Mouse (Mus musculus): ENCODE measurements around the gene Atp2b4.
"Not testable (repeated sequence)": the region's sequence is repeated elsewhere in the genome, so short reads cannot be mapped to it uniquely, and the experiment has no call there.

Atp2b4 gene

DNA sequence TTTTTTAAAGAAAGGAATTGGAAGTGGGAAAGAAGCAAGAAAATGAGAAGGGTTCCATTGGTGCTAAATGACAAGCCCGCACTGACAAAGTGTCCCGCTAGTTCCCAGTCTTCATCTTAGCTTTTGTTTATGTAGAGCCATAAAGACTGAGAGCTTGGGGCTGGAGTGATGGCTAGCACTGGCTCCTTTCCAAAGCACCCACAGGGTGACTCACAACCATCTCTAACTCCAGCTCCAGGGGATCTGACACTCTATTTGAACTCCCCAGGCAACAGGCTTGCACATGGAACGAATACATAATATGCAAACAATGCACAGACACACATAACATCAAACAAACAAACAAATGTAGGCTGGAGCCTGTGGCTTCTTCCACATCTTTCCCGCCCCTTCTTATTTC, 50.9 kb downstream of the Atp2b4 start:
- DNase-seq (ENCODE audit: extremely low spot score): no peak

DNA sequence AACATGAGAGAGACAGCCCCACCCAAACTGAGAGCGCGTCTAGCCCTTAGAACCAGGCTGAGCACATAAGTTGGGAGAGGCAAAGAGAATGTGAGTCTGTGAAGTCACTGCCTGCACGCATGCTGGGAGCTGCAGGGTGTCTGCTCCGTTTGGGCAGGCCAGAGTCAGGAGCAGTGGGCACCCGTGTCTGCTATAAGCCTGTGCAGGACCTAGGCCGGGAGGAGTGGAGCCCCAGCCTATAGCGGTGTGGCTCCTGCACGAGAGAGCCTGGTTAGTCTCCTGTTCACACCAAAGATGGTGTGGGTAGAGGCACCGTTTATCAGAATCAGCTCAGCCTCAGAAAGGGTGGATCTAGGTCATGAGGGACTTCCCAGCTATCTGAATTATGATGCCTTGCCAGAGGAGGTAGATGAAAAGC, 55.8 kb downstream of the Atp2b4 start:
- no peak for DNase-seq (ENCODE audit: extremely low spot score)

DNA sequence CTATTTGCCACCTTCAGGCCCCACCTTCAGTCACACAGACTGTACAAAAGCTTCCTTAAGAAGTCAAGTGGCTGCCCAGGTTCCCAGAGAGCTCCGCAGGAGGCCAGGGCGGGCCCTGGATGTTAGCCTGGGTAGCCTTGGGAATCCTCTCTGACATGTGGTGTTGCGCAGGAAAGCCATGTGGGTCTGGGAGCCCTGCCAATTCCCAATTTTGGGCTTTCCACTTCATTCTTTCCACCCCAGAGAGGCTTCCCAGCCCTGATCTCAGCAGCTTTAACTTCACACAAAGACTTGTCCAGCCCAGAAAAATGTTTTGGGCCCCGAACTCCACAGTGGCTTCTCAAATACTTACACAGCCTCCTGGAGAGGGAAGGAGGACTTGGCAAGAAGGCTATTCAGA, 56.2 kb downstream of the Atp2b4 start:
- DNase-seq (ENCODE audit: extremely low spot score): no peak

DNA sequence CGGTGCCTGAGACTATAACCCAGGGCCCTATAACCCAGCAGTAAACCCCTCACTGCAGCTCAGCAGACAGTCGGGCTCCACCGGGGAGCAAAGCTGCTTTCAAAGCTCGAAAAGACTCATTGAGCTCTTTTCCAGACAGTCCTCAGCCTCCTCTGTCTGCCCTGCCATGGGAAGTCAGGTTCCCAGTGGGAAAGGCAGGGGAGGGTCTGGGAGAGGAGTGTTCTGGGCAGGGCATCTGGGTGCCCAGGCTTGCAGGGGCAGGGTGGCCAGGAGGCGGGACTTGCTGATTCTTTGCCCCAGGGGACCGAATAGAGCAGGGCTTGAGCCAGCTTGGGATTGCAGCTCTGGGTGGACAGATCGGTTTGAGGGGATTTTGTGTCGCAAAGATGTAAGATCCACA, 58.3 kb downstream of the Atp2b4 start:
- DNase-seq (ENCODE audit: extremely low spot score): no peak

DNA sequence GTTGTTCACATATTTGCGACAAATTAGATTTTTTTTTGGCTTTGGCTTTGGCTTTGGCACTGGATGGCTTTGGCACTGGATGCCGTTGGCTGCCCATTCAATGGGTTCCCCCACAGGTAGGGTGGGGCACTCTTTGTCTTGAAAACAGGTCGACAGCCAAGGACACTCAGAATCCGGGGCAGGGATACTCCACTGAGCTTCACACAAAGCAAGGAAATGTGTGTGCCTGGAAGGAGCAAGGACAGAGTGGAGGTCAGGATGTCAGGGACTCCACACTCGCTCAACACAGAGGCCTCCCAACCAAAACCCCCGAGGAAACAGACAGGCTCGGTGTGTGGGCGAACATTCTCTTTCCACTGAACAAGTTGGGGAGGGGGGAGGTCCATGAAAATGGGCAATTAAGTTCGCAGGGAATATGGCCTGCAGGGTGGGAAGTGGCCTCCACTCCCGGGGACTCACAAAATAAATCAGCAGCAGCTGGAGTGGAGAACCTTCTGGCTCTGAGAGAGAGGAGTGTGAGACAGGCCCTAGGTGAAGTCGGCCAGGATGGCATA, 58.9 kb downstream of the Atp2b4 start:
- peak; percentile 15 for DNase-seq (ENCODE audit: extremely low spot score)

DNA sequence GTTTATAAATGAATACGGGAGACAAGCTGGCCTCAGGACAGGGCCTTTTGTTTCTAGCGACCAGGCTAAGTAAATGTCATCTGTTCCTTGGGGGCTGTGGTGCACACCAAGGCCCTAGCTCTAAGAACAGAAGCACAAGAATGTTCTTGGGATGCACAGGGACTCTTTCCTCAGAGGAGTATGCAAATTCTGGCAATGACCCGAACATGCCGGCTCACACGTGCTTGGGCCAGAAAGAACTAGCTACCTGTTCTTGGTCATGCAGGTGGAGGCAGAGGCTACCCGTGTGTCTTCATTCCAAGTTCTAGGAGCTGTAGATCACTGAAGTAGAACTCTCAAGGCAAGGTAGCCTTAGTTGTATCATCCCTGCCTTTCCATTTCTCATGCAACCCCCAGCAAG, 59.7 kb downstream of the Atp2b4 start:
- no peak for DNase-seq (ENCODE audit: extremely low spot score)

DNA sequence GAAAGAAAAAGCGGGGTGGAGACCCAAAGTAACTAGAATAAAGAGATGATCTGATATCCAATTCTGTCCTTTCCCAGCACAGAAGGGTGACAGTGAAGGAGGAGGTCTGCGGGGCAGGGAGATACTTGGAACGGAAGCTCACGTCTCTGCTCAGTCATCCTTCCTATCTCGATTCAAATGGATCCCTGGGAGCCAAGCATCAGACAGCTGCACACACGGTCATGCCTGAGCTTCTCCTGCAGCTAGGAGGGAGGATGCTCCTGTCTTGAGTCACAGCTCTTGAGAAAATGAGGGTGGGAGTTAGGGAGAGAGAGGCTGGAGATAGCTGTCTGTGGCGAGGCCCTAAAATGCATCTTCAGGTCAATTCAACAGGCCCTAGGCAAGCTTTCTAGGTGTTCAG, 64.2 kb downstream of the Atp2b4 start:
- no peak for DNase-seq (ENCODE audit: extremely low spot score)

DNA sequence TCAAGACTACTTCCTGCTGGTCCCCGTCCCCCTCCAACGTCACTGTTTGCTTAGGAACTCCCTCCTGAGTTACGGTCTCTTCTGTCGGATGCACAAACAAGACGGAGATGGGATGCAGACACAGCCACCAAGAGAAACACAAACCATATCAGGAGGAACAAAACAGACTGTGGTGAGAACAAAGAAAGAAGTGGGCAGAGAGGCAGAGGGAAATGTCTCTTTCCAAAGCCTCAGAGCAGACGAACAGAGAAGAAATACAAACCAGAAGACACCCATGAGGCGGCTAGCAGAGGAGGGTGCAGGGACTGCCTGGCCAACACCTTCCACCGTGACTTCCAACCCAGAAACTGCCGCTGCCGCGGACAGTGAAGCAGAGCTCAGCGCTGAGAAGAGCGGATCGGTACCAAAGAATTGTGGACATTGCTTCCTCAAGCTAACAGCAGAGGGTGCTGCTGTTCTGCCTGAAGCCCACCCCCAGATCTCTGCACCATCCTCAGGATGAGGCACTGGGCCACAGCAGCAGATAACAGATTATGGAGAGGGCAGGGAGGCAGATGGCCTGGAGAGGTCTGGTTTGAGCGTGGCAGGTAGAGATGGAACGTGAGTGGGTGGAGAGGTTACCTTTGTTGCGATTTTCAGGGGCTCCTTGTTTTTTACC, 64.7 kb downstream of the Atp2b4 start:
- peak; percentile 80 for DNase-seq (ENCODE audit: extremely low spot score)

DNA sequence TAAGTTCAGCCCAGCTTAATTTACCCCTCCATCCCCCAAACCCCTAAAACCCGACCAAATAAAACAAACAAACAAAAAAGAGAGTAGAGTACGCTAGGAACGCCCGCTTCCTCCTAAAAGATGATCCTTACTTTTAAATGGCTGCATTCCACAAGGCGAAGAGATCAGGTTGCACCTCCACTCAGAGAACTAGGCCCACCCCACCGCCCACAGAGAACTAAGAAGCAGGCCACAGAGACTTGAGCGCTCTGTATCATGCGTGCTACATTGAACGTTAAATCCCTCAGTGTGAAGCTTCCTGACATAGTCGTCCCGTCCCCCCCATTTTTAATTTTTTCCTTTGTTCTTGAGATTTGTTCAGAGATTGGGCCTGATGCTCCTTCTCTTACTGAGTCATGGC, 68.0 kb downstream of the Atp2b4 start:
- DNase-seq (ENCODE audit: extremely low spot score): no peak

DNA sequence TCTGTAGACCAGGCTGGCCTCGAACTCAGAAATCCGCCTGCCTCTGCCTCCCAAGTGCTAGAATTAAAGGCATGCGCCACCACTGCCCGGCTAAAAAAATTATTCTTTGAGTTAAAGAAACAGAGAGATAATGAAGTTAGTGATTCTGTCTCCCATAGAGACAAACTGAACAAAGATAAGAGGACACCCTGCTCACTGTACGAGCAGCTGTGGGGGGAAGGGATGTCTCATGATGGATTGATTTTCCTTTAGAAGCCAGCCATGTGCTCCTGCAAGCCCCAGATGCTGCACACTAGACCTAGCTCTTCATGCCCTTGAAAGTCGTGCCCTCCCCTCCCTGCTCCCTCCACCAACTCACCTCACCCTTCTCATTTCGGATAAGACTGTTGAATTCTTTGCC, 72.5 kb downstream of the Atp2b4 start:
- DNase-seq (ENCODE audit: extremely low spot score): no peak

DNA sequence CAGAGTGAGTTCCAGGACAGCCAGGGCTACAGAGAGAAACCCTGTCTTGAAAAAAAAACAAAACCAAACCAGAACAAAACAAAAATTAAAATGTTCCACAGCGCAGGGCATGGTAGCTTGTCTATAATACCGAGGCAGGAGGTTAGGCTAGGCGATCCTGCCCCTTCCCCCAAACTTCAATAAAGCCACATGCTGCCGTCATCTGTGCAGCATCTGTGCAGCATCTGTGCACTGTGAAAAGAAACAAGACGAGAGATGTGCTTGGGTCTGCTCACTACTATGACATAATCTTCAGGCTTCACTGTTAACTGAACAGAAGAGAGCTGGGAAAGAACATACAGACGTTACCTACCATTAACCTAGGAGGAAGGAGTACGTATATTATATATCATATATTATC, 80.5 kb downstream of the Atp2b4 start:
- DNase-seq (ENCODE audit: extremely low spot score): no peak

DNA sequence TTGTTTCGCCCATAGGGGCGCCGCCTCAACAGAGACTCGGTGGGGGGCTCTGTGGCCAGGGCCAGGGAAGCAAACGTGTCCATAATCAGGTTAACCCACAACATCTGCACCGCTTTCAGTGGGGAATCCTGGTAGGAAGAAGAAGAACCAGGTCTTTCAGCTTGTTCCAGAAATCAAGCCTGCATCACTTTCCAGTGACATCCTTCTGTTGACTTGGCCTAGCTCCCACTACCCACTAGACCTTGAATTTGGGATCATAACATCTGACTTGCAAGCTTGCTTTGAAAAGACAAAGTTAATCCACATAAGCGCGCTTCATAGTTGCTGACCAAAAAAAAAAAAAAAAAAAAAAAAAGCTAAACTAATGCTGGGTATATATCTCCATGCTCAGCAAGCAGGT, 82.1 kb downstream of the Atp2b4 start:
- DNase-seq (ENCODE audit: extremely low spot score): no peak

DNA sequence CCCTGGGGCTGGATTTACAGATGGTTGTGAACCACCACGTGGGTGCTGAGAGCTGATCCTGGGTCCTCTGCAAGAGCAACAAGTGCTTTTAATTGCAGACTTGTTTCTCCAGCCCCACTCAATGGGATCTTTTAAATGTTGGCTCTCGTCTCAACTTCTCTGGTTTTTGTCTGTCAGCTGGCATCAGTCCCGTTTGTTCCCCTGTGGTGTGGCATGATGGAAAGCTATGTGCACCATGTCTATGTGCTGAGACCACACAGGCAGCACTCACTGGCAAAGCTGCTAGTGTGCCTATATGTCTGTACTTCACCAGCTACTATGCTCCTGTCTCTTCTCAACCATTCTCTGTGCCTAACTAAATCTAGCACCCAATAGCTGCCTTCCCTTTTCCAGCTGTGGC, 82.5 kb downstream of the Atp2b4 start:
- no peak for DNase-seq (ENCODE audit: extremely low spot score)

DNA sequence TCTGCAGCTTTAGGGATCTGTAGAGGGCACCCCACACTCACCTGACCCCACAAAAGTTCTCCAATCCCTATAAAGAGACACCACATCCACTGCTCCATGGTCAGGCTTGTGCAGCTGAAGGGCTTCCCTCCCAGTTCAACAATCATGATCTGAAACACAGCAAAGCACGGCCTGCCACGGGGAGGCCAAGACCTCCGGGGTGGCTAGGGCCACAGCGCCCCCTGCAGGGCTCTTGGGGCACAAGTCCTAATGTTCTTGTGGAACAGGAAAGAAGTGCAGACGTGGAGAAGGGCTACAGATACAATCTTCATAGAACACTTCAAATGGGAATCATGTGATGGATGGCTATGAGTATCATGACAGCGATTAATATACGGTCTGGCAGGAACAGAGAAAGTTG, 84.4 kb downstream of the Atp2b4 start:
- peak; percentile 32 for DNase-seq (ENCODE audit: extremely low spot score)

DNA sequence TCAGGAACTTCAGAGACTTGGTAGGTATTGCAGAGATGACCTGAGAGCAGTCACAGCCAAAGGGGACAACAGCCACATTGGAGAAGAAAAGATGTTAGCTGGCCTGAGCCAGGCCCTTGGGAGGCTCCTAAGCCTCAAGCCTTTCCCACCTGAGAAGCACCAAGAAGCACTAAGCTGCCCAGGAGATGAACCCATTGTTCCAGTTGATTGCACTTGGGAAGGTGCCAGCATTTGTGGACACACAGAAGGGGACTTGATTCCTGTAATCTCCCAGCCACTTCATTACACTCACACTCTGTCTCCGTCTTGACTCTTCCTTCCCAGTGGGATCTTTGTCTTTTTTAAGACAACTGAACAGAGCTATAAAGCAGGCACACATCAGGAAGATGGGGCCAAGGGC, 85.7 kb downstream of the Atp2b4 start:
- no peak for DNase-seq (ENCODE audit: extremely low spot score)

DNA sequence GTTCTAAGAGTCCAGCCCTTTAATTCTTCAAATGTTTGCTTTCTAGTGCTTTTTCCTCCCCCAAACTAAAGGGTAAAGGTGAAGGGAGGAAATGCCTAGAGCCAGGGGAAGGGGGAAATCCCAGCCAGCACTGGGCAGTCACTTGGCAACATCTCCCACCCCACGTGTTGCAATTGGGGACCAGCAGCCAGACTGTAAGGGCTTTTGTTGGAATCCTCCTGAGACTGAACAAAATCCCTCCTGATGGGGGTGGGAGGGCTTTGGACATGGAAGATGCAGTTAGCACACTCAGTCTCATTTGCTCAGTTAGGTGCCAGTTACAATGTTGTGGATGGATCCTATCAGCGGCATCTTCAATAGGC, 87.9 kb downstream of the Atp2b4 start:
- DNase-seq (ENCODE audit: extremely low spot score): no peak

DNA sequence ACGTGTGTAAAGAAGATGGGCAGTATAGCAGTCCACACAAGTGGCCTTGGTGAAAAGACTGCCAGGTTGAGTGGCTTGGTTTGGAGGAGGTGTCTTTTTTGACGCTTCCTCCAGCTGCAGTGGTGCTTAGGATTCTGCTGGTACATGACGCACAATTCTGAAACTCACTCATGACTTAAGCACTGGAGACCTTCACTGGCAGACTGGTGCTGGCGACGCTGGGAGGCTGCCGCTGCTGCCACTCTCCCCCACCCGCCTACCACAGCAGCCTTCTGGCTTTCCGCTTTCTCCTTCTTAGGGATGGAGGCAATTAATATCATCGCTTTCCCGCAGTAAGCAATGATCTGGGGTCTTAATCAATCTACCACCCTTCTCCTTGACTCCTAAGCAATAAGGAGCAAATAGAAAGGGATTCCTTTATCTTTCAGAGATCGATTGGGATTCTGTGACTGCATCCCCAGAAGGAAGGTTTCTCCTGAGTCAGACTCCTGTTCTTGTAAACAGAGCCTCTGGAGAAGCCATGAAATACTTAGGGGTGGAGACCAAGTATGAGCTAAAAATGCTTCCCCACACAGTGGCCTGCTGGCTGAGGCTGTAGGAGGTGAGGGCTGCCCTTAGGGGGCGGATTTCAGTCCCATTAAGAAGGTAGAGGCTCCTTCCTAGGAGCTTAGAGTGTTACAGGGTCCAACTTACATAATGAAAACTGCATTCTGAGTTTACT, 88.4 kb downstream of the Atp2b4 start:
- no peak for DNase-seq (ENCODE audit: extremely low spot score)

DNA sequence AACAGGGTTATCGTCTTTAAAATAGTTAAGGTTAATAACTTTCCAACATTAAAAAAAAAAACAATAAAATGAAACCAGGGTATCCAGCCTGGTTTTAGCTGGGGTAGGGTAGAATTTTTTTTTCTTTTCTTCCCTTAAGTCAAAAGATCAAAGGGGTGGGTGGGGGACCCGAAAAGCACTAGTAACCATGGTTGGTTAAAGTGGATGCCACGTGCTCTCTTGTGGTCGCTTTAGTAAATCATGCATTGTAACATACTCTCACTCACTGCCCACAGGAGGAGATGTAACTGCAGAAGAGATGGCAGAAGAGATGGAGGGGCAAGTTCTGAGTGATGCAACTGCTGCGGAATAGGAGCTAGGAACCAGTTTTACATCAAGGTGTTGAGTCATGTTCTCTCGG, 89.5 kb downstream of the Atp2b4 start:
- DNase-seq (ENCODE audit: extremely low spot score): no peak

DNA sequence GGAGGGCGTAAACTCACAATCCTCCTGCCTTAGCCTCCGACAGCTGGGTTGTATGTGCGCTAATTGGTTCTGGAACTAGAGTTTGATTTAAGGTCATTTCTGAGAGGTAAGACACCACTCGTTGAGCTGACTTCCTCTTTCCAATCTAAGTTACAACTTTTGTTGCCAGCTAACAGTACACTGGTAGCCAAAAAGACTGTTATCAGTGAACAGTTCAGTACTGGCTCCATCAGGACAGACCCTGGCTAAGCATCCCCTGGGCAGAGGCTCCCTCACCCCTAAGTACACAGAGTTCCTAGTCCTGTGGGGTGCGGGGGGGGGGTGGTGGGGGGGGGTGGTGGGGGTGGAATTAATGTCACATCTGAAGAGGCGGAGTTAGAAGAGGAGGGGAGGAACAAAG, 89.9 kb downstream of the Atp2b4 start:
- no peak for DNase-seq (ENCODE audit: extremely low spot score)

DNA sequence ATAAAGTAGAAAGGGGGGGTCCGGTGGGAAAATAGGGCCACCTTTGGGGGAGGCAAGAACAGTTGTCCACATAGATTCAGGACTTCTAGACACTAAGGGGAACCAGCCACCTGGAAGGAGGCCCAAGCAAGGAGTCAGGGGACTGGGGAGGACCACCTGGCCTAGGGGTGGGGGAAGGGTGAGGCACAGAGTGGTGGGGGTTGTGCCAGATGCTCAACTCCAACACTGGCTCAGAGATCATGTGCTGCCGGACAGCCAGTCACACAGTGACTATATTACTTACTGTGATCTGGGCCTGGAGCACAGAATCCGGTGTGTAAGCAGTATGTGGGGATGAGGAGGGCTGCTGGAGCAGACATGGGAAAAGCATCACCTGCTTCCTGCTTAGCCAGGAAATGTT, 91.5 kb downstream of the Atp2b4 start:
- no peak for DNase-seq (ENCODE audit: extremely low spot score)

DNA sequence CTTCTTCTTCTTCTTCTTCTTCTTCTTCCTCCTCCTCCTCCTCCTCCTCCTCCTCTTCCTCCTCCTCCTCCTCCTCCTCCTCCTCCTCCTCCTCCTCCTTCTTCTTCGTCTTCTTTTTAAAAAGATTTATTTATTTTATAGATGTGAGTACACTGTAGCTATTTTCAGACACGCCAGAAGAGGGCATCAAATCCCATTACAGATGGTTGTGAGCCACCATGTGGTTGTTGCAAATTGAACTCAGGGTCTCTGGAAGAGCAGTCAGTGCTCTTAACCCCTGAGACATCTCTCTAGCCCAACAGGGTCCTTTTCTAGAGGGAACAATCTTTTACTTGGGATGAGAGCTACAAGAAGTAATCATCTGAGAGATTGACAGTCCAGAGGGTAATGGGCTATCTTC, 99.0 kb downstream of the Atp2b4 start:
- DNase-seq (ENCODE audit: extremely low spot score): not testable (repeated sequence)

DNA sequence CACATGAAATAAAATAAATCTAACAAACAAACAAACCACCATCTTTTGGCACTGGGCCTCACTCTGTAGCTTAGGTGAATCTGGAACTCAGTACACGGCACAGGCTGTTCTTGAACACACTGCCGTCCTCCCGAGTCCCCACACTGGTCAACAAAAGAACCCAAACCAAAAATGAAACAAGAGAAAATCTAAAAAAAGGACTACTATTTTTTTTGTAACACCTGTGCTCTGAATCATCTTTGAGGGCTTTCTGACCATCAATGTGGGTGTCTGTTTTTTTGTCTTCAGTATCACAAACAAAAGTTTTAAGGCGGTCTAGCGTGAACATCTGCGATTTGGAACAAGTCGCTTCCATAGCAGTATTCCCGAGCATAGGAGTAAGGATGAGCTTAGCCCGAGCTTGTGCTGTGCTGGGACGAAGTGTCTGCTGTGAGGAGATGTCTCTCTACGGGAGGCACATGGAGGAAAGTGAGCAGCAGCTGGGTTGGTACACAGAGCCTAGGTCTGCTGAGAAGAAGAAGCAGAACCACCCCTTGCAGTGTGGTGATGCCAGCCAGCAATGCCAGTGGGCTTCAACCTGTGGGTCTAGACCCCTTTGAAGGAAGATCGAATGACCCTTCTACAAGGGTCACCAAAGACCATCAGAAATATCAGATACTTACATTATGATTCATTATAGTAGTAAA, 102.8 kb downstream of the Atp2b4 start:
- DNase-seq (ENCODE audit: extremely low spot score): no peak

DNA sequence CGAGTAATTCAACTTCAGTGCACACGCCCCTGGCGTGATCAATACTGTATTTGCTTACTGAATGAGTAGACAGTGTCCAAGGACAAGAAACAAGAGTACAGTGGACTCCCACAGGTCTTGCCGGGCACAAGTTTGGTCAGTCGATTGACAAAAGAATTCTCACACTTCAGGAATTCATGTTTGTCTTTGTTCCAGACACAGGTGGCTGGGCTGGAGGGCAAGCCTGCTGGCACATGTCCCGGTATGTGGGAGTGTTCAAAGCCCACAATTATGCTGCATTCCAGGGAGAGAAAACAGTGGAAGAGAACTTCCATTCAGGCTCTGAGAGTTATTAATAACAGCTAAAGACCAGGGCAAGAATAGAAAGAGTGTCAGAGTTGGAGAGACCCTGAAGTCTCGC, 104.9 kb downstream of the Atp2b4 start:
- peak; percentile 34 for DNase-seq (ENCODE audit: extremely low spot score)
